Mouse (Mus musculus) heart, postnatal 0 days (tissue): ENCODE measurements at regions not wholly inside any gene's neighbourhood (a gene's known extent, or its start where the extent isn't known, plus 50 kb on each side); places are given as distances from the start of the nearest gene placed in this dataset.

Experiments
- CTCF ChIP-seq: IDR thresholded peaks from 2 replicates; pipeline ENCODE4 v1.5.1; 2016; ENCODE audit warnings: antibody characterized with exemption, control low read depth, low read depth
- EP300 ChIP-seq: IDR thresholded peaks from 2 replicates; pipeline ENCODE4 v1.6.1; 2016; ENCODE audit warnings: antibody characterized with exemption, low read depth

DNA sequence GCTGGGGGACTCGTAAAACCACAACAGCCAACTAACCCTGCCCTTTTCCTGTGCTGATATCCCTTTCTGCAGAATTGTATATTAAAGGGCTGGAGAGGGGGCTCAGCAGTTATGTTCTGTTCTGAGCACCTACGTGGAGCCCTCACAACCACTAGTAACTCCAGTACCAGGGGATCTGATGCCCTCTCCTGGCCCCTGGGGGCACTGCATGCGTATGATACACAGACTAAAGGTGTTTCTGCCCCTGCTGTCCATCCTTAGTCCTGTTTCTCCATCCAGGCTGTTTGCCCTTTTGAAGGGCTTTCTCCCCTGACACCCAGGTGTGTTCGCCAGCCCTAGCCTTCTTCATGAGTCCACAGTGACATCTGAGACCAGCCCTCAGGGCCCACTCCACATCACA lies 109.9 kb upstream of the Slc22a12 start:
- no peak for TF ChIP-seq EP300
- no peak for TF ChIP-seq CTCF
